Mouse (Mus musculus) stomach, postnatal 0 days (tissue): ENCODE measurements around the gene C1ql1.

ENCODE experiments used
- CTCF ChIP-seq: IDR thresholded peaks from 2 replicates; pipeline ENCODE4 v1.5.1; 2016; ENCODE audit warnings: antibody characterized with exemption, low read depth, mild to moderate bottlenecking, moderate library complexity
- EP300 ChIP-seq: optimal IDR thresholded peaks from 2 replicates; pipeline ENCODE3; 2016; ENCODE audit warnings: antibody characterized with exemption

GRCm38 (mm10) chr11:102946992-102947343, 480 bp upstream of the C1ql1 start:
- peak; percentile 52 for TF ChIP-seq CTCF
- no peak for TF ChIP-seq EP300
